Mouse (Mus musculus) embryonic fibroblast, embryonic 13.5 days (primary cell): ENCODE results near the gene Rhobtb3.

Source experiments
- CTCF ChIP-seq: IDR thresholded peaks from 2 replicates; pipeline ENCODE4 v1.5.1; 2011; ENCODE audit warnings: mild to moderate bottlenecking, control low read depth, low read length, moderate library complexity, borderline replicate concordance; ENCODE audit not compliant: insufficient read depth
- POLR2A ChIP-seq: IDR thresholded peaks from 2 replicates; pipeline ENCODE4 v1.6.1; 2011; ENCODE audit warnings: low read depth, mild to moderate bottlenecking, control low read depth, low read length, moderate library complexity

DNA sequence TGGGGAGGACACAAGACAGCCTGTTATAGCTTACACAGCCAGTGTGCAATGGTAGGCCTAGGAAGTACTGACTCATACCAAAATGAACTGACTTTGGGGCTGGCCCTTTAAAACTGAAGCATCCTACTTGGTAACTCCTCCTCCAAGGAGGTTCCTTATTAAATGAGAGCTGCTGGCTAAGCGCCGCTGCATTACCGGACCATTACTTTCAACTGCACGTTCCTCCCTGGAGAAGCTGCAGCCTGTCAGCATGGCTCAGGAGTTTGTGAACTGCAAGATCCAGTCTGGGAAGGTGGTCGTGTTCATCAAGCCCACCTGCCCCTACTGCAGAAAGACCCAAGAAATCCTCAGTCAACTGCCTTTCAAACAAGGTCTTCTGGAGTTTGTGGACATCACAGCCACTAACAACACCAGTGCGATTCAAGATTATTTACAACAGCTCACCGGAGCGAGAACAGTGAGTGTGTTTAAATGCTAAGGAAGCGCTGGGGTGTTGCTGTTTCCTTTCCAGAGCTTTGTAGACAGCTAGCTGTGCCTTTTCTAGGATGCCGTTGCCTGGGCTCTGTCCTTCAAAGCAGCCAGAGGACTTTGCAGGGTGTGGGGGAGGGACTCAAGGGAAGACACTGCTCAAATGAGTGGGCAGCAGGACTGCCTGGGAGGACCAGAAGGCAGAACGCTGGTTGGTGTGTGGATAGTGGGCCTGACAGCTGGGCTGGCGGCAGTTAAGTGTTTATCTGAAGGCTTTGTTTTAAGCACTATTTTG is 103.8 kb downstream of the Rhobtb3 start, which contains the start of gene Glrx:
- peak; percentile 97 for TF ChIP-seq POLR2A
- TF ChIP-seq CTCF: no peak
